Mouse (Mus musculus) adrenal gland, postnatal 36 days (tissue): ENCODE data around the gene Srsf6. TPM values are rescaled to one million over a fixed set of nuclear protein-coding genes. Genes with fewer than 3 reads are reported as not detected.

Source experiments
- DNase-seq, 2 experiments: peaks; one replicate each; pipeline ENCODE4 v3.0.0; 2021; ENCODE audit warnings: mixed read lengths in 1 of 2
- total RNA-seq, 2 experiments: library from RNA; stranded (reverse); gene quantifications; 2 replicates each; pipeline ENCODE4 v1.2.3; 2021

Gene Srsf6
- total RNA-seq, 2 experiments from 2014 or later = 149 to 224 TPM

DNA sequence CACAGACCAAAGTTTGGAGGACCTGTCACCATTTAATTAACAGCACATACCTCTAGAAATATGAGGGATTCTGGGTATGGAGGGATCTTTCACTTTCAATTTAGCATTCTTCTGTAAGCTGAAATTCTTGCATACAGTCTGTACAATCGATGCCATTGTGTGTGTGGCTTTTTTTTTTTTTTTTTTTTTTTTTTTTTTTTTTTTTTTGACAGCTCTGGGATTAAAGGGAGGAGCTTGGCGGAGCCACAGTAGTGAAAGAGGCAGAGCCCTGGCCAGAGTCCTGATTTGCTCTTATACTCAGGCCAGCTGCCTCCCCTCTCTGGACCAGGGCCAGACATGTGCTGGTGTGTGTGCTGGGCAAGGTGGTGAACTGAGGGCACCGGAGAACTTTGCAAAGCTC is 54.6 kb downstream of the Srsf6 start:
- DNase-seq = peak; percentile 66 to 76

Other genes with a start within 250 kb of the Srsf6 start
- gene L3mbtl1, start 11.9 kb downstream of the Srsf6 start, total RNA-seq = not detected
- 1 to 10 TPM in 1 of 2 experiments, not detected in 1; 1.3 TPM for gene Sgk2, start 55.8 kb downstream of the Srsf6 start, total RNA-seq
- gene Ift52, start 85.8 kb downstream of the Srsf6 start, total RNA-seq = 10 to 100 TPM; 43.8 to 62.7 TPM
- gene Mybl2, start 123.2 kb downstream of the Srsf6 start, total RNA-seq = 1 to 10 TPM; 1.9 to 2.0 TPM
- gene Gtsf1l, start 156.3 kb downstream of the Srsf6 start, total RNA-seq = not detected